Mouse (Mus musculus) brain, adult 10 weeks (tissue): ENCODE results near the gene Dkkl1. TPM values are rescaled to one million over a fixed set of nuclear protein-coding genes. Genes with fewer than 3 reads are reported as not detected.

Experiments used
- polyA plus RNA-seq: library from polyadenylated mRNA; stranded (reverse); fragments of 350-450 nt; fragmentation: Illumina TruSeq; extraction: RNeasy Lipid Tissue Mini Kit (QIAGEN cat#74804); gene quantifications from one replicate; pipeline ENCODE4 v1.2.3, GENCODE M21; 2015; ENCODE audit warnings: low read depth, low replicate concordance

Dkkl1 gene
- polyA plus RNA-seq = 39.0 TPM

DNA sequence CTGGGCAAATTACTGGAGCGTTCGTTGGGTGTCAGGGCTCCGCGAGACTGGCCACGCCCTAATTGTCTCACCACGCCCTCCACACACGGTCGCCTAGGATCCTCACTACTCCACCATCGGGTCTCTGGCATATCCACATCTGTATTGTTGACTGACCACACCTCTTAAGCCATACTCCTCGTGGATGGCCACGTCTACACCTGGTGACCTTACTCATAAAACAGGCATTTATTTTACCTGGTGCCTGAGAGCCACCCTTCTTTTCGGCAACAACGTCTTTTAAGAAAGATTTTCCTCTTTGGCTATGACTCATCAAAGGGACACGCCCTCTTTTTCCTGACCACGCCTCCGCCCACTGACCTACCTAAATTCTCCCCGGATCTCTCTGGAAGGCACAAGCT lies at the start of gene Dkkl1:
Gene Dkkl1, minus strand, starts transcription at position 297 of the 401 bp plus-strand sequence.

GRCm38 (mm10) chr7:45240633-45241388 lies 28.9 kb upstream of the Dkkl1 start, which contains the start of gene Slc6a16:
Gene Slc6a16, plus strand, starts transcription at chr7:45241085.

GRCm38 (mm10) chr7:45238723-45239496 lies 27.0 kb upstream of the Dkkl1 start, which contains the start of gene Cd37:
Gene Cd37, minus strand, starts transcription at chr7:45239115.

GRCm38 (mm10) chr7:45215673-45216441 lies 3.9 kb upstream of the Dkkl1 start, which contains the start of gene Tead2:
Gene Tead2, plus strand, starts transcription at chr7:45215753.

DNA sequence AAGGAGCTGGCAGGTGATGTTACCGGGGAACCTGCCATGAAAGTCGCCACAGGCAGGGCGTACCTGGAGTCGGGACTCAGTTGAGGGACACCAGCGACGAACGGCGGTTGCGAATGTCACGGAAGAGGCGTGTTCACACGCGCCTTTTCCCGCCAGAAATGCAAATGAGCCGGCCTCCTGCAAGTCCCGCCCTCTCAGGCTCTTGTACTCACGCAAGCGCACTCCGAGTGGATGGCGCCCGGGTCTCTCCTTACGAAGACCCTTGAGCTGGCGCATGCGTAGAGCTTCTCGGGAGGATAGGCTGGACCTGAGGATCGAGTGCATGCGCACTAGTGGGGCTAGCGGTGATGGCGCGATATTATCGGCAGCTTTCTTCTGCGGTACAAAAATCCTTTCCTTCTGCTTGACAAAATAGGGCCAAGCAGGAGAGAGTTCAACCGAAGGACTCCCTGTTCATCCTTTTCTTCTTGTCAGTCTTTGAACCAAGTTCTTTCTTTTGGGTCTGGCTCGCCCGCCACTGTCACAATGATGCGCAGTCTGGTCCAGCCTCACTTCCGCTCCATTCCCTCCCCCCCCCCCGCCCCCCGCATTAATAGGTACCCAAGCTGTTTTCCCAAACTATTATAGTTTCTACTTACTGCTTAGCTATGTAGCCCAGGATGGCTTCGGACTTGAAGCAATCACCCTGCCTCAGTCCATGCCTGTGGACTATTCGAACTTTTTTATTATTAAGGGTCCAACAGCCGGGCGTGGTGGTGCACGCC lies 7.4 kb downstream of the Dkkl1 start, which contains the start of gene Ccdc155:
Gene Ccdc155, minus strand, starts transcription at position 513 of the 764 bp plus-strand sequence.

DNA sequence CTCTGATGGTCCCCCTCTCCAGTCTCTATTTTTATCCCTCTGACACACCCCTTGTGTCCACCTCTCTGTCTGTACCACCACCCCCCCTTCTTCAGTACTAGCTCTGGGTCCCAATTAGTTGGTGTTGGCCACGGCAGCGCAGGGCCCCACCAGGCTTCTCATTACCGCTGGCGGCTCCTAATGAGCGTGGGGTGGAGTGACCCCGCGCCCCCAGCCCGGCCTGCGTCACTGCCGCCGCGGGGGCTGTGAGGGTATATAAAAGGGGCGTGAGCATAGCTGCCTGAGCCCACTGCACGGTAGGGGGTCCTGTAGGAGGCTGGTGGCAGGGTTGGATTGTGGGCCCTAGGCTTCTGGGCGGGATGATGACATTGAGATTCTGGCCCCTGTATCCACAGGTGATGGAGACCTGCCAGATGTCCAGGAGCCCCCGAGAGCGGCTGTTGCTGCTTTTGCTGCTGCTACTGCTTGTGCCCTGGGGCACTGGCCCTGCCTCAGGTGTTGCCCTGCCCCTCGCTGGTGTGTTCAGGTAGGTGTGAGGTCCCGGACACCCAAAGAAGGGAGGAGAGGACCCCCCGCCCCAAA lies 31.0 kb downstream of the Dkkl1 start, which contains the start of gene Pth2:
Gene Pth2, plus strand, starts transcription at position 100 of the 582 bp plus-strand sequence.

GRCm38 (mm10) chr7:45179469-45179868 lies 32.5 kb downstream of the Dkkl1 start, which contains the start of gene Gfy:
Gene Gfy, minus strand, starts transcription at chr7:45179569.

GRCm38 (mm10) chr7:45163735-45164490 lies 48.0 kb downstream of the Dkkl1 start, which contains the start of gene Slc17a7:
Gene Slc17a7, plus strand, starts transcription at chr7:45163949.

Other genes with a start within 250 kb of the Dkkl1 start
- gene Cpt1c, start 237.3 kb downstream of the Dkkl1 start, polyA plus RNA-seq = 76.4 TPM
- gene Prmt1, start 225.6 kb downstream of the Dkkl1 start, polyA plus RNA-seq = 235 TPM
- gene Irf3, start 214.5 kb downstream of the Dkkl1 start, polyA plus RNA-seq = 45.8 TPM
- gene Bcl2l12, start 213.4 kb downstream of the Dkkl1 start, polyA plus RNA-seq = 3.6 TPM
- gene Scaf1, start 195.8 kb downstream of the Dkkl1 start, polyA plus RNA-seq = 83.6 TPM
- 17.7 TPM for gene Rras, start 194.2 kb downstream of the Dkkl1 start, polyA plus RNA-seq
- 23.9 TPM for gene Prr12, start 159.3 kb downstream of the Dkkl1 start, polyA plus RNA-seq
- gene Nosip, start 149.7 kb downstream of the Dkkl1 start, polyA plus RNA-seq = 64.6 TPM
- gene Prrg2, start 149.5 kb downstream of the Dkkl1 start, polyA plus RNA-seq = 11.6 TPM
- 6.6 TPM for gene Rcn3, start 119.9 kb downstream of the Dkkl1 start, polyA plus RNA-seq
- gene Fcgrt, start 108.3 kb downstream of the Dkkl1 start, polyA plus RNA-seq = 20.1 TPM
- gene Rps11, start 87.7 kb downstream of the Dkkl1 start, polyA plus RNA-seq = 807 TPM
- 1,952 TPM for gene Rpl13a, start 83.4 kb downstream of the Dkkl1 start, polyA plus RNA-seq
- not detected for gene Gm45713, start 75.9 kb downstream of the Dkkl1 start, polyA plus RNA-seq
- gene Flt3l, start 75.7 kb downstream of the Dkkl1 start, polyA plus RNA-seq = 11.0 TPM
- 50.0 TPM for gene Pih1d1, start 57.8 kb downstream of the Dkkl1 start, polyA plus RNA-seq
- 6.5 TPM for gene Aldh16a1, start 57.6 kb downstream of the Dkkl1 start, polyA plus RNA-seq
- 704 TPM for gene Slc17a7, start 48.2 kb downstream of the Dkkl1 start, polyA plus RNA-seq
- gene Gfy, start 32.6 kb downstream of the Dkkl1 start, polyA plus RNA-seq = not detected
- gene Pth2, start 31.2 kb downstream of the Dkkl1 start, polyA plus RNA-seq = not detected
- 2.2 TPM for gene Ccdc155, start 7.3 kb downstream of the Dkkl1 start, polyA plus RNA-seq
- gene Tead2, start 3.6 kb upstream of the Dkkl1 start, polyA plus RNA-seq = 3.6 TPM
- gene Cd37, start 27.0 kb upstream of the Dkkl1 start, polyA plus RNA-seq = 3.8 TPM
- gene Slc6a16, start 28.9 kb upstream of the Dkkl1 start, polyA plus RNA-seq = 1.2 TPM
- gene Slc6a21, start 65.4 kb upstream of the Dkkl1 start, polyA plus RNA-seq = not detected
- gene Trpm4, start 121.6 kb upstream of the Dkkl1 start, polyA plus RNA-seq = 19.6 TPM
- gene Hrc, start 123.1 kb upstream of the Dkkl1 start, polyA plus RNA-seq = 0.54 TPM
- gene Ppfia3, start 154.9 kb upstream of the Dkkl1 start, polyA plus RNA-seq = 84.5 TPM
- gene Lin7b, start 158.4 kb upstream of the Dkkl1 start, polyA plus RNA-seq = 167 TPM
- gene Snrnp70, start 183.6 kb upstream of the Dkkl1 start, polyA plus RNA-seq = 309 TPM
- gene Kcna7, start 193.5 kb upstream of the Dkkl1 start, polyA plus RNA-seq = not detected
- gene Ntf5, start 201.5 kb upstream of the Dkkl1 start, polyA plus RNA-seq = not detected
- not detected for gene Lhb, start 208.7 kb upstream of the Dkkl1 start, polyA plus RNA-seq
- gene Gys1, start 222.7 kb upstream of the Dkkl1 start, polyA plus RNA-seq = 14.8 TPM
- 40.3 TPM for gene Ruvbl2, start 225.9 kb upstream of the Dkkl1 start, polyA plus RNA-seq
- 586 TPM for gene Ftl1, start 247.7 kb upstream of the Dkkl1 start, polyA plus RNA-seq